Comparison of ENCODE assay signal across 8 mouse cellular contexts in genomic region chrX:20705083-20705402, GRCm38 (mm10). TPM values are rescaled to one million over a fixed set of nuclear protein-coding genes. Genes with fewer than 3 reads are reported as not detected.
A peak's percentile ranks its signal among the peaks of the same experiment; 100 is the strongest.
DNase-seq lines count a peak whose midpoint lies in the region; ATAC-seq and TF ChIP-seq lines count a peak whose summit lies in the region.

No protein-coding gene starts in this region.

- peaks cover 5% of the 10 kb centered on the region for H3K36me3 ChIP-seq in megakaryocyte, embryonic 14.5 days (replicated peaks; ENCODE audit: low read length)
- H3K36me3 ChIP-seq in liver, embryonic 13.5 days, result no peaks in the 10 kb centered on the region

- no peak for TF ChIP-seq POLR2A in cerebellum, adult 2 months (IDR thresholded peaks at IDR 0.05; ENCODE audit: borderline replicate concordance, insufficient read depth, low read length)

- WGBS in cerebellum, adult 2 months, result 11% methylated on average over 3 of the region's 3 CpGs
- WGBS in liver, embryonic 13.5 days (ENCODE audit: insufficient replicate concordance), result 15% methylated on average over 3 of the region's 3 CpGs

- TF ChIP-seq CTCF in cerebellum, adult 2 months (IDR thresholded peaks at IDR 0.05; ENCODE audit: borderline replicate concordance, insufficient read depth, low read depth, low read length), result no peak

- no peak for DNase-seq in cerebellum, adult 2 months
- no peak for DNase-seq in cerebellum, adult 9-11 months
- DNase-seq in liver, embryonic 13.5 days, result no peak
- DNase-seq in thymus, postnatal 0 days (ENCODE audit: low spot score), result no peak
- DNase-seq in adrenal gland, postnatal 14 days, result no peak
- no peak for DNase-seq in spleen, adult 12 weeks (ENCODE audit: low spot score)

- H3K27me3 ChIP-seq in cerebellum, adult 2 months (ENCODE audit: control insufficient read depth, insufficient read depth, low read length), result no peaks in the 10 kb centered on the region
- no peaks in the 10 kb centered on the region for H3K27me3 ChIP-seq in megakaryocyte, embryonic 14.5 days (replicated peaks)
- no peaks in the 10 kb centered on the region for H3K27me3 ChIP-seq in liver, embryonic 13.5 days

- H3K4me3 ChIP-seq in cerebellum, adult 2 months (replicated peaks; ENCODE audit: insufficient read depth, low read depth, low read length), result peak overlapping the region; percentile 80
- H3K4me3 ChIP-seq in megakaryocyte, embryonic 14.5 days (replicated peaks), result peak overlapping the region; percentile 93
- H3K4me3 ChIP-seq in liver, embryonic 13.5 days (replicated peaks), result peak overlapping the region; percentile 69

- H3K27ac ChIP-seq in cerebellum, adult 2 months (ENCODE audit: insufficient read depth, low read length), result no peak overlapping the region
- no peak overlapping the region for H3K27ac ChIP-seq in liver, embryonic 13.5 days

- peak overlapping the region; percentile 46; the same call in 1 of the 2 replicates for H3K4me2 ChIP-seq in liver, embryonic 13.5 days

- no peaks in the 10 kb centered on the region for H3K4me1 ChIP-seq in cerebellum, adult 2 months (ENCODE audit: control insufficient read depth, insufficient read depth, low read length)
- H3K4me1 ChIP-seq in megakaryocyte, embryonic 14.5 days, result peaks cover 13% of the 10 kb centered on the region; the same call in 1 of the 2 replicates
- peaks cover 11% of the 10 kb centered on the region for H3K4me1 ChIP-seq in liver, embryonic 13.5 days (replicated peaks)

- no peak for ATAC-seq in megakaryocyte, adult 5-6 weeks (ENCODE audit: poor library complexity, severe bottlenecking)
- ATAC-seq in liver, embryonic 13.5 days (ENCODE audit: low read depth), result no peak

- peak overlapping the region; percentile 39; the same call in 1 of the 2 replicates for H3K9ac ChIP-seq in liver, embryonic 13.5 days

- H3K9me3 ChIP-seq in megakaryocyte, embryonic 14.5 days, result no peaks in the 10 kb centered on the region
- H3K9me3 ChIP-seq in liver, embryonic 13.5 days (replicated peaks), result no peaks in the 10 kb centered on the region

RNA-seq across cellular contexts. Expression of gene Usp11, which starts 1.3 kb away (rescaled TPM):
- 66.2 and 69.0 TPM in 2 replicates for polyA plus RNA-seq in cerebellum, adult 2 months (2012; rRNA removed)
- polyA plus RNA-seq in megakaryocyte, embryonic 14.5 days (2012; ENCODE audit: insufficient read depth, low replicate concordance), result 0.54 and 2.2 TPM in 2 replicates
- total RNA-seq in megakaryocyte, adult 5-6 weeks (2015), result 5.5 and 5.8 TPM in 2 replicates
- 5.1 and 5.2 TPM in 2 replicates for total RNA-seq in megakaryocyte, adult 5-6 weeks (2017)
- polyA plus RNA-seq in liver, embryonic 13.5 days (2015; fragmentation: Nextera tagmentation; extraction: Ambion mirVana), result 7.3 and 8.7 TPM in 2 replicates
- 22.5 and 25.8 TPM in 2 replicates for polyA plus RNA-seq in thymus, postnatal 0 days (2015; fragmentation: Nextera tagmentation; extraction: Ambion mirVana)
- total RNA-seq in adrenal gland, postnatal 14 days (2021), result 23.2 and 24.3 TPM in 2 replicates

RNA-seq across cellular contexts. Expression of gene Cdk16, which starts 17.3 kb away (rescaled TPM):
- polyA plus RNA-seq in cerebellum, adult 2 months (2012; rRNA removed), result 579 and 612 TPM in 2 replicates
- 64.1 and 119 TPM in 2 replicates for polyA plus RNA-seq in megakaryocyte, embryonic 14.5 days (2012; ENCODE audit: insufficient read depth, low replicate concordance)
- total RNA-seq in megakaryocyte, adult 5-6 weeks (2015), result 41.2 and 53.5 TPM in 2 replicates
- 21.7 and 22.9 TPM in 2 replicates for total RNA-seq in megakaryocyte, adult 5-6 weeks (2017)
- polyA plus RNA-seq in liver, embryonic 13.5 days (2015; fragmentation: Nextera tagmentation; extraction: Ambion mirVana), result 32.0 and 36.7 TPM in 2 replicates
- polyA plus RNA-seq in thymus, postnatal 0 days (2015; fragmentation: Nextera tagmentation; extraction: Ambion mirVana), result 36.0 and 40.2 TPM in 2 replicates
- total RNA-seq in adrenal gland, postnatal 14 days (2021), result 164 and 183 TPM in 2 replicates

RNA-seq across cellular contexts. Expression of gene Uba1, which starts 46.9 kb away (rescaled TPM):
- polyA plus RNA-seq in cerebellum, adult 2 months (2012; rRNA removed), result 288 and 301 TPM in 2 replicates
- polyA plus RNA-seq in megakaryocyte, embryonic 14.5 days (2012; ENCODE audit: insufficient read depth, low replicate concordance), result 135 and 202 TPM in 2 replicates
- total RNA-seq in megakaryocyte, adult 5-6 weeks (2015), result 116 and 133 TPM in 2 replicates
- total RNA-seq in megakaryocyte, adult 5-6 weeks (2017), result 142 and 148 TPM in 2 replicates
- 118 and 140 TPM in 2 replicates for polyA plus RNA-seq in liver, embryonic 13.5 days (2015; fragmentation: Nextera tagmentation; extraction: Ambion mirVana)
- polyA plus RNA-seq in thymus, postnatal 0 days (2015; fragmentation: Nextera tagmentation; extraction: Ambion mirVana), result 135 and 139 TPM in 2 replicates
- 320 and 338 TPM in 2 replicates for total RNA-seq in adrenal gland, postnatal 14 days (2021)
